Comparison of ENCODE assay signal across 25 mouse cellular contexts in genomic region chr3:129984797-129985196, GRCm38 (mm10). TPM values are rescaled to one million over a fixed set of nuclear protein-coding genes. Genes with fewer than 3 reads are reported as not detected.
DNase-seq lines count a peak whose midpoint lies in the region; ATAC-seq and TF ChIP-seq lines count a peak whose summit lies in the region.
"Had no signal": no experiment of that assay in that cellular context is flagged by ENCODE, and none has a peak within 500 bp of the region (broad histone marks: within the 10 kb centered on the region; RNA-seq: fewer than 3 reads in every experiment).

No protein-coding gene starts in this region.

- intact Hi-C loops in heart, postnatal 36 days (cut with DNase I), result no loop called here

- TF ChIP-seq CTCF in bone marrow macrophage, adult 2 months (IDR thresholded peaks at IDR 0.05; ENCODE audit: low read depth, low read length), result no peak

- peaks cover 8% of the 10 kb centered on the region for H3K4me1 ChIP-seq in bone marrow macrophage, adult 2 months (ENCODE audit: control insufficient read depth, insufficient read depth, low read length)
- H3K4me1 ChIP-seq in forebrain, embryonic 10.5 days, result peaks cover 3% of the 10 kb centered on the region; the same call in 1 of the 2 replicates
- H3K4me1 ChIP-seq: embryonic facial prominence, embryonic 13.5 days; embryonic facial prominence, embryonic 15.5 days; forebrain, embryonic 13.5 days had no signal

- ATAC-seq in granulocyte monocyte progenitor cell, adult 5-6 weeks (replicated peaks; ENCODE audit: poor library complexity, severe bottlenecking), result peak; percentile 94
- peak; percentile 80 for ATAC-seq in megakaryocyte, adult 5-6 weeks (ENCODE audit: poor library complexity, severe bottlenecking)
- ATAC-seq: activated CD4-positive, CD25-positive, alpha-beta regulatory T cell, adult 4 months; CD4-positive, CD25-positive, alpha-beta regulatory T cell, adult 4 months; forebrain, embryonic 13.5 days; forebrain, embryonic 16.5 days; Patski had no signal

- H3K9me3 ChIP-seq in forebrain, embryonic 10.5 days, result no peaks in the 10 kb centered on the region
- H3K9me3 ChIP-seq: embryonic facial prominence, embryonic 13.5 days; embryonic facial prominence, embryonic 15.5 days; forebrain, embryonic 13.5 days; G1E had no signal

- 95% methylated on average over 5 of the region's 5 CpGs for WGBS in forebrain, embryonic 10.5 days

- H3K36me3 ChIP-seq in forebrain, embryonic 10.5 days (replicated peaks), result peaks cover 83% of the 10 kb centered on the region

- H3K4me3 ChIP-seq in bone marrow macrophage, adult 2 months (ENCODE audit: insufficient read depth, low read length), result no peak overlapping the region
- no peak overlapping the region for H3K4me3 ChIP-seq in forebrain, embryonic 10.5 days
- H3K4me3 ChIP-seq: embryonic facial prominence, embryonic 13.5 days; embryonic facial prominence, embryonic 15.5 days; erythroblast, embryonic 14.5 days; forebrain, embryonic 13.5 days had no signal

- H3K27me3 ChIP-seq in forebrain, embryonic 10.5 days (ENCODE audit: poor library complexity, severe bottlenecking), result no peaks in the 10 kb centered on the region
- H3K27me3 ChIP-seq: CH12.LX; embryonic facial prominence, embryonic 13.5 days; embryonic facial prominence, embryonic 15.5 days; forebrain, embryonic 13.5 days; Patski had no signal

- DNase-seq in heart, adult 11 months, result peak; percentile 89
- DNase-seq in heart, postnatal 36 days, result no peak
- no peak for DNase-seq in cerebellum, adult 8-10 months
- DNase-seq in testis, postnatal 14 days (ENCODE audit: low spot score), result no peak
- no peak for DNase-seq in forebrain, embryonic 10.5 days (ENCODE audit: extremely low spot score, low spot score)
- DNase-seq: adrenal gland, adult 8-10 months; adrenal gland, postnatal 36 days; cerebellum, adult 11 months; cerebellum, adult 18-20 months; cerebellum, adult 9-10 months; cerebellum, postnatal 25 days; embryo, embryonic 11 days had no signal

- no peak for TF ChIP-seq POLR2A in bone marrow macrophage, adult 2 months (IDR thresholded peaks at IDR 0.05; ENCODE audit: borderline replicate concordance, low read depth, low read length)

- peak overlapping the region; percentile 32 for H3K27ac ChIP-seq in bone marrow macrophage, adult 2 months (ENCODE audit: insufficient read depth, low read depth, low read length)
- H3K27ac ChIP-seq in forebrain, embryonic 10.5 days, result no peak overlapping the region
- H3K27ac ChIP-seq: embryonic facial prominence, embryonic 13.5 days; embryonic facial prominence, embryonic 15.5 days; forebrain, embryonic 13.5 days had no signal

RNA-seq across cellular contexts. Expression of gene Mcub, which starts 14.8 kb away (rescaled TPM):
- total RNA-seq in heart, postnatal 36 days (2021), result 1 to 10 TPM; 2.4 to 2.7 TPM
- 69.0 and 77.0 TPM in 2 replicates for polyA plus RNA-seq in bone marrow macrophage, adult 2 months (2012; ENCODE audit: insufficient read depth, insufficient read length, missing spikeins)
- 4.6 and 12.8 TPM in 2 replicates for total RNA-seq in granulocyte monocyte progenitor cell, adult 5-6 weeks (2014; fragmentation: Nextera tagmentation)
- 1.9 and 4.2 TPM in 2 replicates for total RNA-seq in granulocyte monocyte progenitor cell, adult 5-6 weeks (2017)
- 102 and 117 TPM in 2 replicates for total RNA-seq in megakaryocyte, adult 5-6 weeks (2015)
- 155 and 162 TPM in 2 replicates for total RNA-seq in megakaryocyte, adult 5-6 weeks (2017)
- 1.4 and 1.6 TPM in 2 replicates for polyA plus RNA-seq in forebrain, embryonic 10.5 days (2016; fragmentation: Nextera tagmentation; extraction: Ambion mirVana)
- total RNA-seq: G1E had no signal
- polyA plus RNA-seq: G1E had no signal

Comparison
In these comparisons a context has a peak if more than half of its experiments do, and no peak if none do; other contexts are left out.
1. RNA of gene Mcub, which starts 14.8 kb away (total RNA-seq): 102 to 162 TPM in megakaryocyte, adult 5-6 weeks; 1.9 to 12.8 TPM in granulocyte monocyte progenitor cell, adult 5-6 weeks and 2.4 to 2.7 TPM in heart, postnatal 36 days; every median in the first group is over 4 times any median in the second.